Mouse (Mus musculus): Measurements from ENCODE around the gene Gm21789. TPM values are rescaled to one million over a fixed set of nuclear protein-coding genes. Genes with fewer than 3 reads are reported as not detected.
"Not testable (repeated sequence)": the region's sequence is repeated elsewhere in the genome, so short reads cannot be mapped to it uniquely, and the experiment has no call there.

Gm21789 gene
- total RNA-seq (2021): not detected
- long read RNA-seq, experiment 1: 0 reads
- long read RNA-seq, experiment 2: 0 reads

GRCm38 (mm10) chrX:32941468-32941867 is at the start of gene Gm21789:
Gm21789 (plus strand) TSS chrX:32941768.
- H3K4me3 ChIP-seq; H3K27ac ChIP-seq; DNase-seq (ENCODE audit: low spot score in 2 of 2): not testable (repeated sequence)

- DNase-seq (ENCODE audit: low spot score in 2 of 2); H3K27ac ChIP-seq; H3K4me3 ChIP-seq: not testable (repeated sequence)
Measured at GRCm38 (mm10) chrX:32894325-32894724, 47.2 kb upstream of the Gm21789 start, which contains the start of gene Btbd35f30. Btbd35f30 (plus strand) TSS chrX:32894625.

- not testable (repeated sequence) for DNase-seq (ENCODE audit: low spot score in 2 of 2); H3K27ac ChIP-seq; H3K4me3 ChIP-seq
Measured at GRCm38 (mm10) chrX:32973597-32973996, 32.0 kb downstream of the Gm21789 start, which contains the start of gene Btbd35f5. Btbd35f5 (plus strand) TSS chrX:32973897.

Other genes starting within 250 kb of the Gm21789 start
- not detected for gene Btbd35f21, start 215.7 kb upstream of the Gm21789 start, total RNA-seq (2021)
- not detected for gene Btbd35f30, start 47.1 kb upstream of the Gm21789 start, total RNA-seq (2021)
- gene Btbd35f5, start 32.1 kb downstream of the Gm21789 start, total RNA-seq (2021): not detected

Data from layer of hippocampus, adult 2 months (tissue).